Mouse (Mus musculus): ENCODE measurements around the gene Prmt7.

DNA sequence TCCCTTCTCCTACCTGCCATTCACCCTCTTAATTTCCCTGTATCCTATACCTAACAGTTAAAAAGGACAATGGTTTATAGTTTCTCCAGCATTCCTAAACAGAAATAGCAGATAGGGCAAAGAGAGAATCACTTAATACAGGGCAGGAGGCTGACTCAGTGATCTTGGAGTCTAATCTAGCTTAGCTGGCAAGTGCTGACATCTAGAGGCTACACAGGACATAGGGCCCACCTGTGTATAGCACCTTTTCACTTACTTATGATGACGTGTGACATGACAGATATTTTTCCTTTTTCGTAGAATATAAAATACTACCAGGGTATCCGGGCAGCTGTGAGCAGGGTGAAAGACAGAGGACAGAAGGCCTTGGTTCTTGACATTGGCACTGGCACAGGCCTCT lies 8.9 kb downstream of the Prmt7 start:
- TF ChIP-seq UBTF (IDR thresholded peaks at IDR 0.05; ENCODE audit: borderline replicate concordance, insufficient read depth, low read depth, low read length): no peak
- TF ChIP-seq NELFE (IDR thresholded peaks at IDR 0.05; ENCODE audit: low read depth, low read length): no peak
- TF ChIP-seq CTCF (IDR thresholded peaks at IDR 0.05 in 2 of 3, conservative IDR thresholded peaks at IDR 0.05 in 1 of 3; ENCODE audit: control insufficient read depth in 1 of 3, insufficient read depth in 1 of 3, low read depth in 2 of 3, low read length in 3 of 3, poor library complexity in 1 of 3, severe bottlenecking in 1 of 3): peak in 2 of 3 experiments; percentile 12 to 41; a peak in 3 of 6 replicates
- TF ChIP-seq POLR2A (IDR thresholded peaks at IDR 0.05; ENCODE audit: control insufficient read depth in 1 of 2, insufficient read depth in 1 of 2, low read depth in 1 of 2, low read length in 2 of 2, poor library complexity in 1 of 2): no peak
- no peak for TF ChIP-seq BHLHE40 (IDR thresholded peaks at IDR 0.05; ENCODE audit: borderline replicate concordance, low read depth, low read length)
- TF ChIP-seq ZNF384 (IDR thresholded peaks at IDR 0.05; ENCODE audit: low read depth, low read length): no peak
- TF ChIP-seq E2F4 (IDR thresholded peaks at IDR 0.05; ENCODE audit: borderline replicate concordance, low read depth, low read length): no peak
- no peak for TF ChIP-seq ZKSCAN1 (IDR thresholded peaks at IDR 0.05; ENCODE audit: low read depth, low read length)
- no peak for TF ChIP-seq MYC (IDR thresholded peaks at IDR 0.05; ENCODE audit: low read depth, low read length)
- TF ChIP-seq TBP (IDR thresholded peaks at IDR 0.05; ENCODE audit: low read depth, low read length): no peak
